Mouse (Mus musculus) naive thymus-derived CD4-positive, alpha-beta T cell, adult 2 months (primary cell): ENCODE measurements around the gene B3gnt2.

ENCODE experiments used
- DNase-seq: peaks from one replicate; pipeline ENCODE4 v3.0.0-alpha.2; 2011; ENCODE audit warnings: low read depth

Gene B3gnt2

GRCm38 (mm10) chr11:22871628-22872306, 11.0 kb upstream of the B3gnt2 start:
- DNase-seq: peak; percentile 62

GRCm38 (mm10) chr11:22868582-22868981, 7.8 kb upstream of the B3gnt2 start:
- DNase-seq: no peak

- DNase-seq: no peak
These were observed 6.9 kb upstream of the B3gnt2 start for GRCm38 (mm10) chr11:22867691-22868090.

GRCm38 (mm10) chr11:22865635-22866246, 5.0 kb upstream of the B3gnt2 start:
- DNase-seq: peak; percentile 23

- no peak for DNase-seq
These were observed 3.7 kb upstream of the B3gnt2 start for GRCm38 (mm10) chr11:22864305-22865060.

GRCm38 (mm10) chr11:22863581-22863980, 2.8 kb upstream of the B3gnt2 start:
- DNase-seq: no peak

GRCm38 (mm10) chr11:22861315-22861714, 554 bp upstream of the B3gnt2 start:
- no peak for DNase-seq

- peak; percentile 88 for DNase-seq
These were observed 977 bp downstream of the B3gnt2 start for GRCm38 (mm10) chr11:22859633-22860334.

GRCm38 (mm10) chr11:22859301-22859632, 1.5 kb downstream of the B3gnt2 start:
- DNase-seq: no peak

- DNase-seq: peak; percentile 68
These were observed 2.1 kb downstream of the B3gnt2 start for GRCm38 (mm10) chr11:22858441-22859300.

GRCm38 (mm10) chr11:22857705-22858440, 2.9 kb downstream of the B3gnt2 start:
- DNase-seq: peak; percentile 64

GRCm38 (mm10) chr11:22857106-22857704, 3.6 kb downstream of the B3gnt2 start:
- DNase-seq: no peak

GRCm38 (mm10) chr11:22856371-22856965, 4.3 kb downstream of the B3gnt2 start:
- peak; percentile 19 for DNase-seq

GRCm38 (mm10) chr11:22854571-22854970, 6.2 kb downstream of the B3gnt2 start:
- DNase-seq: peak; percentile 32

- peak; percentile 71 for DNase-seq
These were observed 7.1 kb downstream of the B3gnt2 start for GRCm38 (mm10) chr11:22853477-22854157.

GRCm38 (mm10) chr11:22852510-22852909, 8.3 kb downstream of the B3gnt2 start:
- DNase-seq: peak; percentile 72

GRCm38 (mm10) chr11:22851416-22851815, 9.3 kb downstream of the B3gnt2 start:
- no peak for DNase-seq

- no peak for DNase-seq
These were observed 10.7 kb downstream of the B3gnt2 start for GRCm38 (mm10) chr11:22850077-22850476.

GRCm38 (mm10) chr11:22848649-22849195, 12.0 kb downstream of the B3gnt2 start:
- no peak for DNase-seq
